Mouse (Mus musculus) embryonic facial prominence, embryonic 11.5 days (tissue): ENCODE measurements at regions not wholly inside any gene's neighbourhood (a gene's known extent, or its start where the extent isn't known, plus 50 kb on each side); places are given as distances from the start of the nearest gene placed in this dataset.

Experiments
- ATAC-seq: fragments of 200-750 bp; cut with Nextera tagmentation; replicated peaks from 2 replicates; pipeline ENCODE4 v1.8.0; 2017; ENCODE audit warnings: low read depth; ENCODE audit not compliant: insufficient number of reproducible peaks, low FRiP score, low TSS enrichment
- DNase-seq: peaks from one replicate; pipeline ENCODE4 v3.0.0-alpha.2; 2015; ENCODE audit warnings: low spot score
- H3K27ac ChIP-seq: fragments of 300-500 bp; sonication (generic); replicated peaks from 2 replicates; pipeline ENCODE4 v1.5.1; 2014; ENCODE audit warnings: mild to moderate bottlenecking, low read depth, low read length, control low read depth
- H3K27me3 ChIP-seq: fragments of 300-500 bp; sonication (generic); 2 replicates; pipeline ENCODE4 v1.6.1; 2014; ENCODE audit warnings: mild to moderate bottlenecking, low read length, moderate library complexity, mixed read lengths; ENCODE audit not compliant: control insufficient read depth, insufficient read depth
- H3K36me3 ChIP-seq: fragments of 300-500 bp; sonication (generic); replicated peaks from 2 replicates; pipeline ENCODE4 v1.6.1; 2014; ENCODE audit warnings: low read depth, mild to moderate bottlenecking, low read length, moderate library complexity, mixed read lengths; ENCODE audit not compliant: control insufficient read depth, insufficient read depth
- H3K4me1 ChIP-seq: fragments of 300-500 bp; sonication (generic); 2 replicates; pipeline ENCODE4 v1.6.1; 2014; ENCODE audit warnings: low read length, mixed read lengths; ENCODE audit not compliant: control insufficient read depth, insufficient read depth
- H3K4me2 ChIP-seq: fragments of 300-500 bp; sonication (generic); 2 replicates; pipeline ENCODE4 v1.6.1; 2014; ENCODE audit warnings: low read depth, mild to moderate bottlenecking, control low read depth, low read length, moderate library complexity
- H3K4me3 ChIP-seq: fragments of 300-500 bp; sonication (generic); 2 replicates; pipeline ENCODE4 v1.5.1; 2014; ENCODE audit warnings: low read depth, low read length, control low read depth
- H3K9ac ChIP-seq: fragments of 300-500 bp; sonication (generic); replicated peaks from 2 replicates; pipeline ENCODE4 v1.6.1; 2014; ENCODE audit warnings: mild to moderate bottlenecking, control low read depth, low read length
- H3K9me3 ChIP-seq: fragments of 300-500 bp; sonication (generic); replicated peaks from 2 replicates; pipeline ENCODE4 v1.6.1; 2016; ENCODE audit warnings: mild to moderate bottlenecking, low read length, inconsistent platforms, mixed read lengths; ENCODE audit not compliant: control insufficient read depth
- WGBS: fragments of 180-500 bp; shearing (Covaris S2); extraction: QIAGEN DNeasy Blood & Tissue Kit; methylation state at CpG from one replicate; pipeline ENCODE4 v1.1.7; 2014; 5-methylcytosine and 5-hydroxymethylcytosine counted together

- ATAC-seq = no peak
- Histone ChIP-seq H3K27me3 (no peaks in the 10 kb centered on the region), H3K4me1 (peaks cover 10% of the 10 kb centered on the region), H3K27ac (no peak overlapping the region), H3K36me3 (no peaks in the 10 kb centered on the region), H3K9me3 (no peaks in the 10 kb centered on the region), H3K4me2 (no peak overlapping the region), H3K4me3 (no peak overlapping the region), H3K9ac (no peak overlapping the region)
- no peak for DNase-seq
- WGBS = 74% methylated on average over 4 of the region's 4 CpGs
Measured at GRCm38 (mm10) chr1:186252551-186252950, 135.4 kb upstream of the Lyplal1 start.

DNA sequence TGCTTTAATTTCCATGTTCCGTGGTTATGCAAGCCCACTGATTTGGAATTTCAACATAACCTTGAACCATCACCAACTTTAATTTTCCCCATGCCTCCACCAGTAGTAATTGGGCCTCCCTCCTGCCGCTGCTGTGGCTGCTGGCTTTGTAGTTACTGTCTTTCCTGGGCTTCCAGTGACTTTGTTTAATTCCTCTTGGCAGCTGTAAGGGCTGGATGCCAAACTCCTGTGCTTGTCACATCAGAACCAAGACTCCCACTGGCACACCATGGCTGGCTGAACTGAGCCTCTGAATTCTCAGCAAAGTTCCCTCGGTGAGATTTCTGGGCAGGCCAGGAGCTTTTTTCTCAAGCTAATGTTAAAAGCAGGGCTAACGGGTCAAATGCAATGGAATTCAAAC lies 133.2 kb upstream of the Lyplal1 start:
- H3K4me3 ChIP-seq = no peak overlapping the region
- H3K4me1 ChIP-seq = no peaks in the 10 kb centered on the region
- WGBS = 32% methylated on average over 4 of the region's 4 CpGs
- no peak overlapping the region for H3K9ac ChIP-seq
- no peaks in the 10 kb centered on the region for H3K36me3 ChIP-seq
- no peak for ATAC-seq
- no peaks in the 10 kb centered on the region for H3K9me3 ChIP-seq
- DNase-seq = no peak
- H3K27ac ChIP-seq = no peak overlapping the region
- H3K27me3 ChIP-seq = no peaks in the 10 kb centered on the region
- H3K4me2 ChIP-seq = no peak overlapping the region

- ATAC-seq (no peak), DNase-seq (no peak)
- 93% methylated on average over 4 of the region's 4 CpGs for WGBS
- no peak overlapping the region for H3K9ac ChIP-seq
- H3K4me1 ChIP-seq = no peaks in the 10 kb centered on the region
- no peaks in the 10 kb centered on the region for H3K27me3 ChIP-seq
- H3K9me3 ChIP-seq = no peaks in the 10 kb centered on the region
- H3K4me2 ChIP-seq = no peak overlapping the region
- no peak overlapping the region for H3K27ac ChIP-seq
- H3K4me3 ChIP-seq = no peak overlapping the region
- no peaks in the 10 kb centered on the region for H3K36me3 ChIP-seq
Measured at GRCm38 (mm10) chr1:186249214-186249613, 132.1 kb upstream of the Lyplal1 start.

GRCm38 (mm10) chr1:186245723-186246440 lies 128.8 kb upstream of the Lyplal1 start:
- H3K4me2 ChIP-seq = no peak overlapping the region
- H3K9me3 ChIP-seq = no peaks in the 10 kb centered on the region
- no peaks in the 10 kb centered on the region for H3K27me3 ChIP-seq
- no peaks in the 10 kb centered on the region for H3K4me1 ChIP-seq
- ATAC-seq (no peak), DNase-seq (no peak)
- H3K27ac ChIP-seq = no peak overlapping the region
- H3K9ac ChIP-seq = no peak overlapping the region
- no peak overlapping the region for H3K4me3 ChIP-seq
- 71% methylated on average over 7 of the region's 7 CpGs for WGBS
- no peaks in the 10 kb centered on the region for H3K36me3 ChIP-seq

DNA sequence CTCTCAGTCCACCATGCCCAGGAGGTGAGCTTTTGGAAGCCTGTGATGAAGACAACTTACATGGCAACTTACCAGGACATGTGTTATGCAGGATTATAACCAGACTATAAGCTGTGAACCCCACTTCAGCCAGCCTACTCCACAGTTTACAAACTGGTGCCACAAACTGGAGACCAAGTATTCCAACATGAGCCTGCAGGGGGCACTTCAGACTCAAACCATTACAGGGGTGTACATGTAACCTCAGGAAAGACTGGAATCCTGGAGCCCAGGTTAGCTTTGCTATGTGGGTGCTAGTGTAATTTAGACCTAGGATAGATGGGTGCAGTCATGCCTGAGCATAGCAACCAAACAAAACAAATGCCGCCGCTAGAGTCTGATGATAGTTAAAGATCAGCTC lies 124.0 kb upstream of the Lyplal1 start:
- Histone ChIP-seq H3K4me2 (no peak overlapping the region), H3K9me3 (no peaks in the 10 kb centered on the region), H3K36me3 (no peaks in the 10 kb centered on the region), H3K4me3 (no peak overlapping the region), H3K9ac (no peak overlapping the region), H3K27me3 (no peaks in the 10 kb centered on the region), H3K27ac (no peak overlapping the region), H3K4me1 (no peaks in the 10 kb centered on the region)
- whole genome bisulfite sequencing = 95% methylated on average over 2 of the region's 2 CpGs
- DNase-seq (no peak), ATAC-seq (no peak)

GRCm38 (mm10) chr1:186237556-186237955 lies 120.4 kb upstream of the Lyplal1 start:
- H3K27me3 ChIP-seq = no peaks in the 10 kb centered on the region
- no peak overlapping the region for H3K27ac ChIP-seq
- ATAC-seq = no peak

DNA sequence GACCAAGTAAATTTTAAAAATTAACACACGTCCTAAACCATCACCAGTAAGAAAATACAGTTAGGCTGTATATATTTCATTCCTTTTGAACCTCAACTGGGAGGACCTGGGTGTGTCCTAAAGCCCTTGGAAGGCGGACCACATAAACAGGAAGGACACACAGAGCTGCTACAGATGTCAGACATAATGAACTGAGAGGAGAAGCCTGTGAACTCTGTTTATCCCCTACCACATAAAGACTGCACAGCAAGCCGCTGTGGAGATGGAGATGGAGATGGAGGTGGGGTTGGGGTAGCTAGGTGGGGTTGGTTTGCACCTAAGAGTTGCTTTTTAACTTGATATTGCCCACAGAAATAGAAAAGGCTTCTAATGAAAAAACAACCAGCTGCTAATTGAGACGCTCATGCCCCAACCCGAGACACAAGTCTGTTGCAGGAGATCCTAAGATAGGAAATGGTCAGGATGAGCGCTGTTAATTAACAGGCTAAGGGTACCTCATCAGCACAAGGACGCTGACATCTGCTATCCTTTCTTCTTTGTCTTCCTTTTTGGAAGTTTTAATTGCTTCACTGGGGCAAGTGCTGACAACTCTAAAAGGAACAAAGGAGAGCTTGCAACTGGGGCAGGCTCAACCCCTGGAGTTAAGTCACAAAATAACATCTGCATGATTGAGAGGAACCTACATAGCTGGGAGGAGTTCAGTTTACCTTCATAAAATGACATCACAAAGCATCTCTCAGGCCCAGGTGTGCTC lies 119.3 kb upstream of the Lyplal1 start:
- Histone ChIP-seq H3K27ac (no peak overlapping the region), H3K36me3 (no peaks in the 10 kb centered on the region), H3K4me1 (no peaks in the 10 kb centered on the region), H3K4me2 (no peak overlapping the region), H3K9ac (no peak overlapping the region), H3K9me3 (no peaks in the 10 kb centered on the region), H3K27me3 (no peaks in the 10 kb centered on the region), H3K4me3 (no peak overlapping the region)
- ATAC-seq = no peak
- DNase-seq = no peak
- 60% methylated on average over 7 of the region's 7 CpGs for WGBS

More at GRCm38 (mm10) chr1:186237556-186237955, 120.4 kb upstream of the Lyplal1 start:
- Histone ChIP-seq H3K4me2 (no peak overlapping the region), H3K36me3 (no peaks in the 10 kb centered on the region), H3K4me3 (no peak overlapping the region), H3K9ac (no peak overlapping the region), H3K9me3 (no peaks in the 10 kb centered on the region), H3K4me1 (no peaks in the 10 kb centered on the region)
- whole genome bisulfite sequencing = 46% methylated on average over 6 of the region's 6 CpGs
- DNase-seq = no peak

DNA sequence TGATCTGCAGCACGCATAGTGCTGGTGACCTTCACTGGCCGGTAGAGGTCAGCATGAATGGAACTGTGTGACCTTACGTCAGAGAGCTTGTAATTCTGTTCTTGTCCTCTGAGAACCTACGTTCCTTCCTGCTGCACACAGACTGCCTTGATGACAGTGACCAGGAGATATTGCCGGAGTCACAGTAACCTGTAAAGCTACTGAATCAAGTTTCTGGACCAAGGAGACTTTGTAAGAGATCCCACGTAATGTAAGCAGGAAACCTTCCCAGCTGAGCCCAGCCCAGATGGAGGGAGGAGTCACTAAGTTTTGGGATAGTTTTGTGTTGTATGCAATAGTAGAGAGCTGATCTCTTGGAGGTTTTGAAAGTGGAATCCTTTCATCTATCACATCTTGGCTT lies 117.4 kb upstream of the Lyplal1 start:
- Histone ChIP-seq H3K27me3 (no peaks in the 10 kb centered on the region), H3K9ac (no peak overlapping the region), H3K4me3 (no peak overlapping the region), H3K4me1 (no peaks in the 10 kb centered on the region), H3K36me3 (no peaks in the 10 kb centered on the region), H3K4me2 (no peak overlapping the region), H3K27ac (no peak overlapping the region), H3K9me3 (no peaks in the 10 kb centered on the region)
- no peak for DNase-seq
- ATAC-seq = no peak
- 63% methylated on average over 6 of the region's 6 CpGs for whole genome bisulfite sequencing
